Mouse (Mus musculus) embryonic facial prominence, embryonic 10.5 days (tissue): ENCODE results near the gene Olfr1414. TPM values are rescaled to one million over a fixed set of nuclear protein-coding genes. Genes with fewer than 3 reads are reported as not detected.
"Not testable (repeated sequence)": the region's sequence is repeated elsewhere in the genome, so short reads cannot be mapped to it uniquely, and the experiment has no call there.

Source experiments
- DNase-seq: peaks from one replicate; pipeline ENCODE4 v3.0.0-alpha.2; 2017; ENCODE audit warnings: low spot score
- H3K27ac ChIP-seq: fragments of 300-500 bp; sonication (generic); replicated peaks from 2 replicates; pipeline ENCODE4 v1.5.1; 2016; ENCODE audit warnings: mild to moderate bottlenecking
- H3K27me3 ChIP-seq: fragments of 300-500 bp; sonication (generic); replicated peaks from 2 replicates; pipeline ENCODE4 v1.6.1; 2016; ENCODE audit warnings: low read depth, mild to moderate bottlenecking; ENCODE audit not compliant: poor library complexity, severe bottlenecking
- H3K36me3 ChIP-seq: fragments of 300-500 bp; sonication (generic); replicated peaks from 2 replicates; pipeline ENCODE4 v1.6.1; 2016; ENCODE audit warnings: mild to moderate bottlenecking, moderate library complexity
- H3K4me1 ChIP-seq: fragments of 300-500 bp; sonication (generic); 2 replicates; pipeline ENCODE4 v1.6.1; 2016
- H3K4me3 ChIP-seq: fragments of 300-500 bp; sonication (generic); 2 replicates; pipeline ENCODE4 v1.5.1; 2016; ENCODE audit warnings: mild to moderate bottlenecking, moderate library complexity
- H3K9me3 ChIP-seq: fragments of 300-500 bp; sonication (generic); 2 replicates; pipeline ENCODE4 v1.6.1; 2016; ENCODE audit warnings: mild to moderate bottlenecking
- WGBS: fragments of 180-500 bp; shearing (Covaris S2); methylation state at CpG from one replicate; pipeline ENCODE4 v1.1.7; 2016; 5-methylcytosine and 5-hydroxymethylcytosine counted together
- polyA plus RNA-seq: library from polyadenylated mRNA; unstranded; fragments of >200 nt; fragmentation: Nextera tagmentation; extraction: Ambion mirVana; gene quantifications from 2 replicates; pipeline ENCODE4 v1.2.1, GENCODE M21; 2016

Gene Olfr1414
- polyA plus RNA-seq, result 0.05 TPM in 1 of 2 replicates, not detected in the other

GRCm38 (mm10) chr1:92518561-92518960 is at the start of gene Olfr1414:
Olfr1414 (minus strand) TSS chr1:92518661.
- Histone ChIP-seq H3K4me1 (no peaks in the 10 kb centered on the region), H3K9me3 (no peaks in the 10 kb centered on the region), H3K27me3 (no peaks in the 10 kb centered on the region; the same call in 1 of the 2 replicates), H3K36me3 (no peaks in the 10 kb centered on the region), H3K27ac (no peak within 1 kb of the TSS), H3K4me3 (no peak within 1 kb of the TSS)
- 86% methylated on average over 3 of the region's 3 CpGs for WGBS
- no peak for DNase-seq

GRCm38 (mm10) chr1:92545929-92546328 is 27.5 kb upstream of the Olfr1414 start:
- Histone ChIP-seq H3K4me1 (no peaks in the 10 kb centered on the region), H3K27me3 (no peaks in the 10 kb centered on the region), H3K9me3 (no peaks in the 10 kb centered on the region), H3K27ac (no peak overlapping the region), H3K36me3 (no peaks in the 10 kb centered on the region), H3K4me3 (no peak overlapping the region)
- 83% methylated on average over 2 of the region's 2 CpGs for WGBS
- DNase-seq, result no peak

- no peak for DNase-seq
- H3K27ac ChIP-seq, result no peak overlapping the region
- WGBS, result 50% methylated on average over 2 of the region's 2 CpGs
- no peaks in the 10 kb centered on the region for H3K27me3 ChIP-seq
- no peaks in the 10 kb centered on the region for H3K9me3 ChIP-seq
- H3K36me3 ChIP-seq, result no peaks in the 10 kb centered on the region
- H3K4me3 ChIP-seq, result no peak overlapping the region
- H3K4me1 ChIP-seq, result 0 out of 2 replicates have a peak, but pooled peaks cover 3% of the 10 kb centered on the region
Measured at GRCm38 (mm10) chr1:92539071-92539470, 20.6 kb upstream of the Olfr1414 start.

- no peak for DNase-seq
- Histone ChIP-seq H3K4me3 (no peak overlapping the region), H3K36me3 (no peaks in the 10 kb centered on the region), H3K4me1 (0 out of 2 replicates have a peak, but pooled peaks cover 3% of the 10 kb centered on the region), H3K9me3 (no peaks in the 10 kb centered on the region), H3K27ac (no peak overlapping the region), H3K27me3 (no peaks in the 10 kb centered on the region)
- 48% methylated on average over 5 of the region's 5 CpGs for WGBS
Measured at GRCm38 (mm10) chr1:92536972-92537371, 18.5 kb upstream of the Olfr1414 start.

- H3K27me3 ChIP-seq, result no peaks in the 10 kb centered on the region
- H3K27ac ChIP-seq, result no peak overlapping the region
- 87% methylated on average over 3 of the region's 3 CpGs for WGBS
Measured at GRCm38 (mm10) chr1:92523764-92524163, 5.3 kb upstream of the Olfr1414 start.

GRCm38 (mm10) chr1:92521376-92521775 is 2.9 kb upstream of the Olfr1414 start:
- WGBS, result 22% methylated on average over 10 of the region's 10 CpGs
- no peak overlapping the region for H3K4me3 ChIP-seq
- H3K27ac ChIP-seq, result no peak overlapping the region
- no peaks in the 10 kb centered on the region for H3K9me3 ChIP-seq
- no peaks in the 10 kb centered on the region for H3K36me3 ChIP-seq
- DNase-seq, result peak; percentile 64
- no peaks in the 10 kb centered on the region; the same call in 1 of the 2 replicates for H3K27me3 ChIP-seq
- H3K4me1 ChIP-seq, result no peaks in the 10 kb centered on the region

More at GRCm38 (mm10) chr1:92523764-92524163, 5.3 kb upstream of the Olfr1414 start:
- H3K36me3 ChIP-seq, result no peaks in the 10 kb centered on the region
- H3K9me3 ChIP-seq, result no peaks in the 10 kb centered on the region
- no peaks in the 10 kb centered on the region for H3K4me1 ChIP-seq
- DNase-seq, result no peak
- no peak overlapping the region for H3K4me3 ChIP-seq

- Histone ChIP-seq H3K4me3 (no peak overlapping the region), H3K27me3 (no peaks in the 10 kb centered on the region; the same call in 1 of the 2 replicates), H3K27ac (no peak overlapping the region), H3K9me3 (no peaks in the 10 kb centered on the region), H3K36me3 (no peaks in the 10 kb centered on the region), H3K4me1 (no peaks in the 10 kb centered on the region)
- WGBS, result 88% methylated on average over 6 of the region's 6 CpGs
- no peak for DNase-seq
Measured at GRCm38 (mm10) chr1:92519046-92519445, 585 bp upstream of the Olfr1414 start.

GRCm38 (mm10) chr1:92515390-92515789 is 3.1 kb downstream of the Olfr1414 start:
- no peaks in the 10 kb centered on the region for H3K36me3 ChIP-seq
- no peaks in the 10 kb centered on the region for H3K9me3 ChIP-seq
- DNase-seq, result no peak
- 82% methylated on average over 11 of the region's 11 CpGs for WGBS
- no peak overlapping the region for H3K4me3 ChIP-seq
- no peaks in the 10 kb centered on the region; the same call in 1 of the 2 replicates for H3K27me3 ChIP-seq
- H3K27ac ChIP-seq, result no peak overlapping the region
- H3K4me1 ChIP-seq, result no peaks in the 10 kb centered on the region

- H3K9me3 ChIP-seq, H3K4me1 ChIP-seq, H3K4me3 ChIP-seq, H3K36me3 ChIP-seq, H3K27ac ChIP-seq, DNase-seq, H3K27me3 ChIP-seq: not testable (repeated sequence)
- WGBS, result 84% methylated on average over 5 of the region's 5 CpGs
Measured at GRCm38 (mm10) chr1:92511646-92512045, 6.8 kb downstream of the Olfr1414 start.

GRCm38 (mm10) chr1:92496001-92496400 is 22.5 kb downstream of the Olfr1414 start, which contains the start of gene Olfr1415:
Olfr1415 (minus strand) TSS chr1:92496101.
- Histone ChIP-seq H3K4me3 (no peak within 1 kb of the TSS), H3K27ac (no peak within 1 kb of the TSS), H3K9me3 (peaks cover 7% of the 10 kb centered on the region; the same call in 1 of the 2 replicates), H3K4me1 (no peaks in the 10 kb centered on the region), H3K27me3 (no peaks in the 10 kb centered on the region), H3K36me3 (no peaks in the 10 kb centered on the region)
- DNase-seq, result no peak
- WGBS, result 79% methylated on average over 2 of the region's 2 CpGs

- peaks cover 12% of the 10 kb centered on the region for H3K9me3 ChIP-seq
- no peaks in the 10 kb centered on the region for H3K4me1 ChIP-seq
- no peak within 1 kb of the TSS for H3K4me3 ChIP-seq
- no peaks in the 10 kb centered on the region for H3K27me3 ChIP-seq
- H3K27ac ChIP-seq, result no peak within 1 kb of the TSS
- H3K36me3 ChIP-seq, result no peaks in the 10 kb centered on the region
- no peak for DNase-seq
Measured at GRCm38 (mm10) chr1:92485013-92485412, 33.4 kb downstream of the Olfr1414 start, which contains the start of gene Olfr1416. Olfr1416 (minus strand) TSS chr1:92485113.

- H3K9me3 ChIP-seq, result no peaks in the 10 kb centered on the region
- H3K27me3 ChIP-seq, result no peaks in the 10 kb centered on the region
- peak overlapping the region; percentile 91 for H3K27ac ChIP-seq
- WGBS, result 5% methylated on average over 10 of the region's 10 CpGs
- DNase-seq, result no peak
- peak overlapping the region; percentile 95 for H3K4me3 ChIP-seq
- peaks cover 22% of the 10 kb centered on the region for H3K36me3 ChIP-seq
- H3K4me1 ChIP-seq, result peaks cover 16% of the 10 kb centered on the region
Measured at GRCm38 (mm10) chr1:92474066-92474578, 44.3 kb downstream of the Olfr1414 start.
